Mouse (Mus musculus) small intestine, adult 2 months (tissue): ENCODE results near the gene Prkg1.

ENCODE experiments used
- CTCF ChIP-seq: fragments of 200-500 bp; IDR thresholded peaks from 2 replicates; pipeline ENCODE4 v1.5.1; 2012; ENCODE audit warnings: low read depth, mild to moderate bottlenecking, control low read depth, inconsistent platforms, low read length, moderate library complexity, mixed read lengths; ENCODE audit not compliant: insufficient replicate concordance, insufficient read length; ENCODE audit errors: extremely low read depth
- POLR2A ChIP-seq: fragments of 200-500 bp; IDR thresholded peaks from 2 replicates; pipeline ENCODE4 v1.6.1; 2012; ENCODE audit warnings: low read depth, mild to moderate bottlenecking, control low read depth, inconsistent platforms, low read length, moderate library complexity

DNA sequence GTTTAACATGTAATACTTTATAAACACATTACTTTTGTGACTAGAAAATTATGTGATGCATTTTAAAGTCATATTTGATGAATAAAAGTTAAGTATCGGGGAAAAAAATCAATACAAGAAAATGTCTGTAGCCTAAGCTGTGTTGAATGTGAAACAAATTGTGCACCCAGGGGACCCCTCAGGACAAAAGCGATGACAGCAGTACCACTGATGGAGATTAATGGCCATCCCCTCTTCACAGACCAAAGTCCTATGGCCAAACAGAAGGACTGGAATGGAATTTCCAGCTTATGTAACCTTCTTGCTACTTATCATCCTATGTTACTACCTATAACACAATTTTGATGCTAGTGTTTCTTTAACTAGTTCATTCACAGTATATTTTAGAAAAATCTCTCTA, 473.6 kb downstream of the Prkg1 start:
- TF ChIP-seq CTCF (no peak), POLR2A (no peak)
